Mouse (Mus musculus) ES-E14 (cell line): Measurements from ENCODE around the gene Dock9. TPM values are rescaled to one million over a fixed set of nuclear protein-coding genes. Genes with fewer than 3 reads are reported as not detected.

Experiments
- DNase-seq: peaks from one replicate; pipeline ENCODE4 v3.0.0-alpha.2; 2013; ENCODE audit warnings: low read depth, low spot score
- H3K27ac ChIP-seq: 2 replicates; pipeline ENCODE4 v1.5.1; 2012; ENCODE audit warnings: low read depth, mild to moderate bottlenecking, low read length, moderate library complexity, mixed read lengths; ENCODE audit not compliant: poor library complexity, insufficient read depth, severe bottlenecking
- H3K36me3 ChIP-seq: 2 replicates; pipeline ENCODE4 v1.6.1; 2012; ENCODE audit warnings: mild to moderate bottlenecking, low read length, moderate library complexity, mixed read lengths; ENCODE audit not compliant: control insufficient read depth, poor library complexity, insufficient read depth, severe bottlenecking
- H3K4me1 ChIP-seq, 2 experiments: fragments of 150-350 bp in 1 of 2; sonication (generic) in 1 of 2; 2 replicates each; pipeline ENCODE4 v1.6.1; 2012; ENCODE audit warnings: low read length in 2 of 2, mild to moderate bottlenecking in 1 of 2, mixed read lengths in 1 of 2; ENCODE audit not compliant: control insufficient read depth in 2 of 2, insufficient read depth in 2 of 2, poor library complexity in 1 of 2
- H3K4me3 ChIP-seq, 2 experiments: fragments of 150-350 bp in 1 of 2; sonication (generic) in 1 of 2; 2 replicates each; pipeline ENCODE4 v1.5.1; 2012; ENCODE audit warnings: low read length in 2 of 2, low read depth in 1 of 2, mild to moderate bottlenecking in 1 of 2, mixed read lengths in 1 of 2; ENCODE audit not compliant: insufficient read depth in 1 of 2, poor library complexity in 1 of 2, severe bottlenecking in 1 of 2
- H3K9ac ChIP-seq: 2 replicates; pipeline ENCODE4 v1.6.1; 2012; ENCODE audit warnings: low read depth, mild to moderate bottlenecking, low read length, mixed read lengths; ENCODE audit not compliant: poor library complexity, insufficient read depth, severe bottlenecking
- H3K9me3 ChIP-seq: fragments of 150-350 bp; sonication (generic); 2 replicates; pipeline ENCODE4 v1.6.1; 2012; ENCODE audit warnings: low read depth, mild to moderate bottlenecking, low read length; ENCODE audit not compliant: control insufficient read depth, insufficient read depth
- CHD2 ChIP-seq: IDR thresholded peaks from 2 replicates; pipeline ENCODE4 v1.6.1; 2014; ENCODE audit warnings: mild to moderate bottlenecking, low read depth, low read length, inconsistent platforms
- HCFC1 ChIP-seq: IDR thresholded peaks from 2 replicates; pipeline ENCODE4 v1.6.1; 2012; ENCODE audit warnings: low read length, inconsistent platforms, borderline replicate concordance; ENCODE audit not compliant: insufficient read depth
- MAFK ChIP-seq: IDR thresholded peaks from 2 replicates; pipeline ENCODE4 v1.6.1; 2014; ENCODE audit warnings: mild to moderate bottlenecking, low read depth, low read length, inconsistent platforms; ENCODE audit not compliant: insufficient read depth
- ZC3H11A ChIP-seq: IDR thresholded peaks from 2 replicates; pipeline ENCODE4 v1.6.1; 2012; ENCODE audit warnings: low read depth, mild to moderate bottlenecking, inconsistent platforms, low read length, borderline replicate concordance
- ZNF384 ChIP-seq: IDR thresholded peaks from 2 replicates; pipeline ENCODE4 v1.6.1; 2012; ENCODE audit warnings: low read depth, low read length, inconsistent platforms
- in situ Hi-C, 2 experiments: fragments of 600-800 bp; cut with MboI; formaldehyde crosslinking; loops; one replicate each; pipeline ENCODE4 v1.15.1; 2025; ENCODE audit warnings: low sequenced_read_pairs in 2 of 2, inconsistent platforms in 1 of 2; ENCODE audit not compliant: unreplicated experiment in 2 of 2
- total RNA-seq: library from RNA; depleted of rRNA; stranded (reverse); fragments of 300-350 nt; gene quantifications from 2 replicates; pipeline ENCODE4 v1.2.3, GENCODE M21; 2012

The Dock9 gene
- total RNA-seq, 1 experiment: 8.3 TPM

DNA sequence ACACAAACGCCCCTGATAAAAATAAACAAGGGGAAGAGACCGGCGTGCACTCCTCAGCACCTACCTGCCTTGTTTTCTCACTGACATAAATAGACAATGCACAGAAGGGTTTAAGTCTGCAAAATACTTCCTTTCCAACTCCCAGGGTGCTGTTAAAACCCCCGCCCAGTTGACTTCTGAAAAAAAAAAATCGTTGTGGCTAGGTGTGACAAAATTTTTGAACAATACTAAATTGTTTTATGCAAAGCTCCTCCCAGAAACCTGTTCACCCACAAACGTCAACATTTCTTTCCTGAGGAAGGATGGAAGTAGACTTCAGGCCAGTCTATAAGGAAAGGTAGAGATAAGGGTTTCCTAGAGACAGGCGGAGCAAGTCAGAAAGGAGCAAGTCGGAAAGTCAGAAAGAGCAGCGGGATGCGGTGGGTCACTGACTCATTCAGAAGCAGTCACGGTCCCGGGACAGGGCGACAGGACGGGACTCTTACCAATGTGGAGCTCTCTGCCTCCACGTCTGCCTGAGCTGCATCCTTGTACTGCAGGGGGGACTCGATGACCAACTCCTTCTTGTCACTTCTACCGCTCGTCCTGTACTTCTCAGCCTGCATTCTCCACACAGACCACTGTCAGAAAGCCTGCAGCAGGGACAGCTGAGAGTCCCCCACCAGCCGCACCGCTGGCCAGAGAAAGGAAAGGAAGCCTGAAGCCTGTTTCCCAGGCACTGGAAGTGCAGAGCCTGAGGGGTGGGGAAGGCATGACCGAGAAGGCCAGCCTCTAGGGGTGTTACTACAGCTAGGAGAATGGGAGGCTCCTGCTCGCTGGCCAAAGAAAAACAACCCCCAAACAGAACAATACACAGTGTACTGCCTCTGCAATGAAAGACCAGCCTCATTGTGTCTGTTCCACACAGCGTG is 99.7 kb downstream of the Dock9 start:
- no peak overlapping the region for H3K9ac ChIP-seq
- H3K27ac ChIP-seq: no peak overlapping the region
- H3K9me3 ChIP-seq: no peaks in the 10 kb centered on the region
- DNase-seq: no peak
- peak overlapping the region; percentile 7 to 9; a peak in 2 of 4 replicates for H3K4me3 ChIP-seq
- H3K4me1 ChIP-seq: peaks cover 0 to 5% of the 10 kb centered on the region in 2 experiments; a peak in 2 of 4 replicates
- in situ Hi-C loops: no loop called here
- no peaks in the 10 kb centered on the region for H3K36me3 ChIP-seq
- no peak for TF ChIP-seq HCFC1
- TF ChIP-seq CHD2: no peak
- no peak for TF ChIP-seq ZNF384
- TF ChIP-seq MAFK: no peak
- no peak for TF ChIP-seq ZC3H11A

DNA sequence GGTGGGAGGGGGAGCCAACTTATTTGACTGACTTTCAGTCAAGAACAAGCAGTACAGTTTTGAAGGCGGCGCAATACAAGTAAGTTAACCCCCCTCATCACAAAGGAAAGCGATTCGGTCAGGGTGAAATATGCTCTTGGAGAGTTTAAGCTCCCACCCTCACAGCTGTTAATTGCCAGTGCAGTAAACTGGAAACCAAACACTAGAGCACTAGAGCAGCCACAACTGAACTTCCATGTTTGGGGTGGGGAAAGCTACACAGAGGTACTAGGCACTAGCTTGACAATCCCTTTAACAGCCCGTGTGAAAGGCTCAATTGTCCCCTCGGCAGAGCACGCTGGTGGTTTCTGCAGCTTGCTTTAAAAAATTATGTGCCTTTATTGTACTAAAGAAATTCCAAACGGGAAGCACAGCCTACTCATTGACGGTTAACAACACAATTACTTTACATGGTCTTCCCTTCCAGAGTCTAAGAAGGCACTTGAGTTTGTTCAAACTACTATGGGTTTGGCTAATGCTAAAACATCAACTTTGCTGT is 100.4 kb downstream of the Dock9 start:
- Histone ChIP-seq H3K27ac (no peak overlapping the region), H3K4me1 (peaks cover 0 to 5% of the 10 kb centered on the region in 2 experiments; a peak in 2 of 4 replicates), H3K4me3 (no peak overlapping the region), H3K9ac (no peak overlapping the region), H3K36me3 (no peaks in the 10 kb centered on the region), H3K9me3 (no peaks in the 10 kb centered on the region)
- no peak for DNase-seq
- in situ Hi-C loops: no loop called here
- TF ChIP-seq ZNF384 (no peak), ZC3H11A (no peak), MAFK (no peak), CHD2 (no peak), HCFC1 (no peak)

DNA sequence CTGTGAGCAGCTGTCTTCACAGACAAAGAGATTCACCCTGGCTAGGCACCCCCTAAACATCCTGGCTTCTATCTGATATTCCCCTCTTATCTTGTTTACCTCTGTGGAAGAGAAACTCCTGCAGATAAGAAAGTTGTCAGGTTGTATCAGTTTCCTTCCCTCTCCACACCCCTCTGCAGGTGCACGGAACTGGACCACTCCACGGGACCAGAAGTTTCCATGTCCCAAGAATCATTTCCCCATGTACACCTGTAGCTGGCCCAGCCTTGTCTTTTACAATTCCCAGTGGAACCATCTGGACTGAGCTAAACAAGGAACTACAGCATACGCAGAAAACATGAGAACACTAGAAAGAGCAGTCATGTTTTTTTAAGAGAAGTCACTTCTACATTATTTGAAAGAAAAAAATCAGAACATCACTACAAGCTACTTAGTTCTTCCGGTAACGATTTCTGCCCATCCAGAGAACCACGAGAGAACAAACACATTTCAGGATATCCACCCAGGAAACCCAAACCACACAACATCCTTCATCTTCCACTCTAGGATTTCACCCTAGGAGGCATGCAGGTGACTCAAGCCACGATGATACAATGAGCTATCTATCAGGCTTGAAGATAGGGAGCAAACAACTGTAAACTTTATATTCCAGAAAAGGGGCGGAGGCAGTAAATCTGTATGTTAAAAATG is 101.1 kb downstream of the Dock9 start:
- in situ Hi-C loops: no loop called here
- H3K4me3 ChIP-seq: no peak overlapping the region
- no peak overlapping the region for H3K9ac ChIP-seq
- H3K4me1 ChIP-seq: peaks cover 0 to 5% of the 10 kb centered on the region in 2 experiments; a peak in 2 of 4 replicates
- TF ChIP-seq HCFC1 (no peak), CHD2 (no peak), ZC3H11A (no peak), MAFK (no peak), ZNF384 (no peak)
- DNase-seq: no peak
- H3K27ac ChIP-seq: no peak overlapping the region
- H3K36me3 ChIP-seq: no peaks in the 10 kb centered on the region
- H3K9me3 ChIP-seq: no peaks in the 10 kb centered on the region

- peaks cover 0 to 5% of the 10 kb centered on the region in 2 experiments; a peak in 1 of 4 replicates for H3K4me1 ChIP-seq
- TF ChIP-seq ZNF384: no peak
- TF ChIP-seq CHD2: no peak
- no peak for TF ChIP-seq ZC3H11A
- no peak for TF ChIP-seq MAFK
- TF ChIP-seq HCFC1: no peak
These were observed 102.9 kb downstream of the Dock9 start for GRCm38 (mm10) chr14:121694706-121695105.

More at GRCm38 (mm10) chr14:121694706-121695105, 102.9 kb downstream of the Dock9 start:
- in situ Hi-C loops: no loop called here
- H3K4me3 ChIP-seq: no peak overlapping the region
- H3K27ac ChIP-seq: no peak overlapping the region
- no peak for DNase-seq
- no peaks in the 10 kb centered on the region for H3K9me3 ChIP-seq
- H3K9ac ChIP-seq: no peak overlapping the region
- no peaks in the 10 kb centered on the region for H3K36me3 ChIP-seq
